Mouse (Mus musculus): ENCODE data around the gene Tdrd7.

The Tdrd7 gene
- long read RNA-seq, experiment 1, partial matches to known transcripts = 1 of 10 reads
- long read RNA-seq, experiment 1, other reads (novel, unspliced or antisense) = 6 of 10 reads
- long read RNA-seq, experiment 2, partial matches to known transcripts = 3 of 6 reads
- long read RNA-seq, experiment 2, other reads (novel, unspliced or antisense) = 0 of 6 reads

DNA sequence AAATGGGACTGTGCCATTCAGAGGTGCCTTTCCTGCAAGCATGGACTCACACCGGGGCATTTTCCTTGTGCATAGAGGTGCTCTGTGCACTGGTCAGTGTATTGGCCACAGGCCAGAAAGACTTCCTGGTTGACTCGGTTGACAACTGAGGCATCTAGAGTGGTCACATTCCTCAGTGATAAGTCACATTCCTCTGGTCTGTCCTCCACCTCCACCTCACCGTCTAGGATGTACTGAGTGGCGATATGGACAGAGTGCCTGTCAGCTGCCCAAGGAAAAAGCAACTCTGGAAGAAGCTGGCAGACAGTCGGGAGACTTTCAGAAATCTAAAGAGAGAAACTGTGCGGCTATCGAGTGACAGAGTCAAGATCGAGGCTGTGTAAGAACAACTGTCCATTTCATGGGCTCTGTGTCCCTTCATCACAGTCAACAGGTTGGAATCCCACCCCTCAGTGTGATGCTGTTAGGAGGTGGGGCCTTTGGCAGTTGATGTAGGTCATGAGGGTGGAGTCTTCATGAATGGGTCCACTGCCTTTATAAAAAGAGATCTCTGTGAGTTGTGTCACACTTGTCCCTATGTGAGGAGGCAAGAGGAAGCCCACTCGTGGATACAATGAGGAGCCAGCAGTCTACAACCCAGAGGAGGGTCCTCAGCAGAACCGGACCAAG, at the start of gene Tdrd7:
Tdrd7 (plus strand) TSS at position 564 of the 669 bp plus-strand sequence.
- intact Hi-C loops (cut with DNase I) = no loop called here

DNA sequence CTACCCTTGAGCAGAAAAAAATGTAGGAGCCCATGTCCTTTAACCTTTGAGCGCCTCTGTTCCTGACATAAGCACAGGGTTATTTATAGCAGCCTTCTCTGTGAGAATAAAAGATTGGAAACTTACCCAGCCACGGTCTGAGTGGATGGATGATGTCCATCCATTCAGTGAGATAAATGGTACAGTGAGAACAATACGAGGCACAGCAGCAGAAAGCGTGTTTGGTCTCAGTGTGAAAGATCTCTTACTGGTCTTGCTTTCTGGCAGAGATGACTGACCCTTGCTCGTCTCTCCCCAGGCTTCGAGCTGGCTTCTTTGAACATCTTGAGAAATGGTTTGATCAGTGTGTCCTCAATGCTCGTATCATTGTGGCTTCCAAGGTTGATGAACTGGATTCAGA, 48.0 kb upstream of the Tdrd7 start:
- intact Hi-C loops (cut with DNase I) = no loop called here

DNA sequence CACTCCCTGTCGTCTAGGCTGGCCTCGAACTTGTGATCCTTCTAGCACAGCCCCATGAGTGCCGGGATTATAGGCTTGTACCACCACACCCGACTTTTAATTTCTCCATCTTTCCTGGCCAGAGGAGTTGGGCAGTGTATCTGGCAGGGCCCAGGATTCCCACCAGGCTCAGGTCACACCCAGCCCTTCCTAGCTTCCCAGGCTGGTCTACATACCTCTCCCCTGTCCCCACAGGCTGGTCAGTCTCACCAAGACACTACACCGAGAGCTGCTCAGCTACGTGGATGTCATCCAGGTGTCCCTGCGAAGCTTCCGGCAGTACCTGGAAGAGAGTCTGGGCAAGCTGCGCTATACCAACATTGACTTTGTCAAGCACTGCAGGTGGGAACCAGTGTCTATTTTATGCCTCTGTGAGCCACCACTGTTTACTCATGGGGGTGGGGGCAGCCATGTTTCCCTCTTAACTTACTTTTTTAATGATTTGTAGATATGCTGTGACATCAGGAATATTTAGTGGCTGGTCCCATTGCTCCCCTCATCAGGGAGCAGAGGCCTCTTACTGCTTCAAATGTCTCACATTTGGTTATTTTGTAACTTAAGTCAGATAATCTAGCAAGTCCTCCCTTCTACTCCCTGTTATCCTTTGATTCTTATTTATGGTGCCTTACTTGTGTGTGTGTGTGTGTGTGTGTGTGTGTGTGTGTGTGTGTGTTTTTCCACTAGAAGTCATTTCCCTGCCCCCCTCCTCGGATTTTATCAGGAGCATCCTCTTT, 43.3 kb upstream of the Tdrd7 start:
- intact Hi-C loops (cut with DNase I) = no loop called here

DNA sequence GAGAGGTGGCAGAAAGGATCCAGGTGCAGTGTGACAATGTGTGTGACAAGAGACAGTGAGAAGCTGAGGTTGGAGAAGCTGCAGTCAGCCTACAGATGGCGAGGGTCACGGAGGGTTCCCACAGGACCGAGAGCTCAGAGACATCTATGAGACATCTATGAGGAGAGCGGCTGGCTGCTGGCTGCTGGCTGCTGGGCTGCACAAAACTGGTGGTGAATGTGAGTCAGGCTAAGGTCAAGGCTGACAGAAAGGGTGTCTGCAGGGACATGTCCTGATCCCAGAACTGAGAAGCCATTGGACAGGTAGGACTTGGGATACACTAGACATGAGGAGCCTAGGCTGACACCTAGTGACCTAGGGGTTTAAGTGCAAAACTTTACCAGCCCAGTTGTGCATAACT, 41.1 kb upstream of the Tdrd7 start:
- intact Hi-C loops (cut with DNase I) = no loop called here

DNA sequence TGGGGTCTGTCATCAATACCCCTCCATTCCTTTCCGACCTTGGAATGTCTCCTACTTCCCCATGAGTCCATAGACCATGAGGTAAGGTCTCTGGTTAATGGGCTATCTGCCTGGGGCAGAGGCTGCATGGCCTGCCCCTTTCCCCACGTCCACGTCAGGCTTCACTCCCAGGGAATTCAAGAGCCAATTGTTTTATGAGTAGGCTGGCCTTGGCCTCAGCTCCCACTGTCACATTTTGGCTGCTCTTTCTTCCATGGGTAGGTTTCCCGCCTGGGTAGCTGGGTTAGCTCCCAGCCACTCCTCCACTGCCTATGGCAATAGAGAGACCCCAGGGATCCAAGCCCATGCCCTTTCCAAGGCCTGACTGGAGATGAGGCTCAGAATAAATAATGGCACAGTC, 36.6 kb upstream of the Tdrd7 start:
- intact Hi-C loops (cut with DNase I) = no loop called here

DNA sequence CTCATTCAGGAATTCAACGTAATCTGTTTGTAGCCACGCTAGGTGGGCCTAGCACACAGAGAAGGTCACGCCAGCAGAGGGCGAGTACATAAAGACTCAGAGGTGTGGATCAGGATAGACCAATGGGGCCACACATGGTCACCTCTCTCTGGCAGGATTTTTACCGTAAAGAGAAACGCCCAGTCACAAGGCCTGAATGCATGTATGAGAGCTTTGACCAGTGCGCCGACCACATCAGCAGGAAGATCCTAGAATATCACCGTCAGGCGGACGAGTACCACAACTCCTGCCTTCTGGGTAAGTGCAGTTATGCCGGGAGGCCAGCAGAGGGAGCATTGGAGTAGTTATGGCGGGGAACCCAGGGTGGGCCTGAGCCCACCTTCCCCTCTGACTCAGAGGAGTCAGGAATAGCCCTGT, 23.5 kb upstream of the Tdrd7 start:
- intact Hi-C loops (cut with DNase I) = loop anchor here (5.0 kb wide), 1 partner anchor 181 kb away; no protein-coding TSS in a partner anchor

DNA sequence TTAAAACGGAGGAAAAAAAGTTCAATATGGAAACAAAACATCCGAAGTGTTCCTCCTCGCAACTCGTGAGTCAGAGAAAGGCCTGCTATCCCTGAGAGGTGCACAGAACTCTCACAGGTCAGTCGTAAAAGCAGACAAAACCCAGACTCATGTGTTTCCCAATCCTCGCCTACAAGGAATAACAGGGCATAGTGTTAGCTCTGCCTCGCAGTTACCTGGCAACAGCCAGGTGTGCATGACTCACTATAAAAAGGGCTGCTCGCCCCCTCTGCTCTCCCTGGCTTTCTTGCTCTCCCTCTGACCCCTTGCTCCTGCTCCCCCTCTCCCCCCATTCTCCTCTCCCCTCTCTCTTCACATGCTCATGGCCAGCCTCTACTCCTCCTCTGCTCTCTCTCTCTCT, 17.4 kb upstream of the Tdrd7 start:
- intact Hi-C loops (cut with DNase I) = no loop called here

DNA sequence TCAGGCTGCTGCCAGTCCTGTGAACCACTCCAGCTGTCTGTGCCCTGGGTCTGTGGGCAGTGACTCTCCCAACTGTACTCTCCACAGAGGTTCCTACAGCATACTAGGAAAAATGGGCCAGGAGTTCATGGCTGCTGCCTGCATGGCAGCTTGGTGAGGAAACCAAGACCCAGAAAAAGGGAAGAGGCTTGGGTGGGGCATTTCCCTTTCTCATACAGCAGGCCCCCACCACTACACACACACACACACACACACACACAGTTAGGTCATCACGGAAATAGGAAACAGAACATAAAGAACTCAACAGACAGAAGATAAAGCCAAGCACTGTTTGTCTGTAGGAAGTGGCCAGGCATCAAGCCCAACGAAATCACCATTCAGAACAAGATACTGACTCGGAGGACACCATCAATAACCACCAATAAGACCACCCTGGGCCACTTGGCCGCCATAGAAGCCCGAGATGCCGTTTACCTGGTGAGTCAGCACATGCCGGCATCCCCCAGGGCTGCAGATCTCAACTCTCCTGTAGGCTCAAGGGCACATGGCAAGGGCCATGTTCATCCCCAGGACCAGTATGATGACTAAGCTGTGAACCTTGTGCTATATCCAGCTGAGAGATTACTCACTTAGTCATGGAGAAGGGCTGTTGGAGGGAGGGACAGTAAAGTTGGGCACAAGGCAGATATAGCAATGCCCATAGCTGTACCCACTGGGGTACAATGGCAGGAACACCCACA, 15.9 kb upstream of the Tdrd7 start:
- intact Hi-C loops (cut with DNase I) = no loop called here

DNA sequence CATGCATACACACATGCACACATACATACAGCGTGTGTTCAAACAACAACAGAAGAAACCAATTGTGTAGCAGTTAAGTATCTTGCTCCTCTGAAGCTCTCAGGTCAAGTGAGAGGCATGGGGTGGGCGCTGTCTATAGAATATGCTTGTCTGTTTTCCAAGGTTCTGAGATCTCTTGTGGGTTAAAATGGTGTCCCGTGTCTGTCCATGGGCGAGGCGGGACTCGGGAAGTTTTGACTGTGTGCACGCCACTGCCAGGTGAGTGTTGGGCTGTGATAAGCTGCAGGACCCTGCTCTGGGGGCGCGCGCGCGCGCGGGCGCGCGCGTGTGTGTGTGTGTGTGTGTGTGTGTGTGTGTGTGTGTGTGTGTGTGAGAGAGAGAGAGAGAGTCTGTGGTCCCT, 13.3 kb upstream of the Tdrd7 start:
- intact Hi-C loops (cut with DNase I) = no loop called here

DNA sequence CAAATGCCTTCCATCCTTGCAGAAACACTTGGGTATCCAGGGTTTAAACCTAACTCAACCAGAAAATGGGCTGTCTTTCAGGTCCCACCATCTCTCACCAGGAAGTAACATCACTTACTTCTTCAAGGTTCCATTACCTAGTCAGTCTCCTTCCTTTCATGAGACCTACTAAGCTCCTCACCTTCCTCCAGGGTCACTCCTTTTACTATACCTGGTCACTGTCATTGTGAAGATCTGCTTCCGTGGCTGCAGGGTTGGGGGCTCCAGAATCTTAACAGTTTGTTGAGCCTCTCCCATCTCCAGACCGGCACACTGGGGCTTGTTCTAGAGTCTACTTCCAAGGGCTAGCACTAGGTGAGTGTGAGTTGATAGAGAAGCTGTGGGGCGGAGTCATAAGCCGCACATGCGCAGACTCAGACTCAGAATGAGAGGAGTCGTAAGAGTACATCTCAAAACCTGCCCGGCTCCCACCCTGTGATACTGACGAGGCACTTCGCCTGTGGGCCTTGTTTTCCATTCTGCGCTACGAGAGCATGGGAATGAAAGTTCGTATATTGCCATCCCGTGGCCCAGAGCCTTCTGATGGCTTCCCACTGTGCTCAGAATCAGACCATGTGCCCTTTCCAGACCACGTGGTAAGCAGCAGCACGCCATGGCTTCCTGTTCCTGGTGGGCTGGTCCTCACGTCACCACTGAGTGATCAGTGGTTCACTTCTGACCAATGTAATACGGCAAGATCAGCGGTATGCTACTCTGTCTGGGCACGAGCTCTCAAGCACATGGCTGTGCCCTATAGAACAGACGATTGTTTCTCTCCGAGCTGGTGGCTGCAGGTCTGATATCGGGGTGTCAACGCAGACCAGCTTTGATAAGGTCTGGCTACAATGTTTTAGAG, 11.9 kb upstream of the Tdrd7 start:
- intact Hi-C loops (cut with DNase I) = no loop called here

DNA sequence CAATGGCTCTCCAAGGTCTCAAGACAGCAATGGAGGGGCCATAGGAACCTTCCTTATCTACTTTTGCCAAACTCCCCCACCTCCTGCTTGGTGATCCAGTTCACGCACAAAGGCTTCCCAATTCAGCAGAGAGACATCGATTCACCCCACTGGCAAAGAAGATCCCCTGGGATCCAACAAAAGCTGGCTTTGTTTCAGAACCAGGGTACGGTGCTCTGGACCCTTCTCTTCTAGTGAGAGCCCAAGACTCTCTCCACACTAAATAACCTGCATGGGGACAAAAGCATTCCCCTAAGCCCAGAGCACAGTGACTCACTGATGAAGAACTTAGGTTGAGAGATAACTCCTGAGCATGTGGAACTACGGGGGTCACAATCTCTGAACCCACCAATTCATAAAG, 9.9 kb upstream of the Tdrd7 start:
- intact Hi-C loops (cut with DNase I) = no loop called here

DNA sequence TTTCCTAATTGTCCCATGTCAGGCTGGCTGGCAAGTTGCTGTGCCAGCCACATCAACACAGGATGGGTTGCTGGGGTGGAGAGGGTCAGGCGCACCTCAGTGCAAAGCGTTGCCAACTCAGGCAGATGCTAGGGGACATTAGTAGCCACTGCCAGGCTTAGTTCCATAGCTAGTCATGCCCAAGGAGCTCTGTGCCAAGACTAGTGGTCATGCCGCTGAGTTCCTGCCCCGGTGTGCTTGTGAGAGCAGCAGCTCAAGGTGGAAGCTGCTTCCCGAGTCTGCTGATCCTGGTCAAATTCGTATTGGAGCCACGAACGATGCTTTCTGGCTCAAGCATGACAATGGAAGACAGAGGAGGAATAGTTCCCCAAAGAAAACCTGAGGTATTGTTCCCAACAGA, 9.0 kb upstream of the Tdrd7 start:
- intact Hi-C loops (cut with DNase I) = no loop called here

DNA sequence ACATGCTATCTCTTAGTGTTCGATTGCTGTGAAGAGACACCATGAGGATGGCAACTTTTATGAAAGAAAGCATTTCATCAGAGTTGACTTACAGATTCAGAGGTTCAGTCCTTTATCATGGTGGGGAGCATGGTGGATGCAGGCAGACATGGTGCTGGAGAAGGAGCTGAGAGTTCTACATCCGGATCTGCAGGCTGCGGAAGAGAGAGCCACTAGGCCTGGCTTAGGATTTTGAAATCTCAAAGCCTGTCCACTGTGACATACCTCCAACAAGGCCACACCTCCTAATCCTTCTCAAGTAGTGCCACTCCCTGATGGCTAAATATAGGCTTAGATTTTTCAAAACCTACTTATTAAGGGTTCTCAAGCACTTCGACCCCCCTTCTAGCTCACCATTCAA, 8.4 kb upstream of the Tdrd7 start:
- intact Hi-C loops (cut with DNase I) = no loop called here

DNA sequence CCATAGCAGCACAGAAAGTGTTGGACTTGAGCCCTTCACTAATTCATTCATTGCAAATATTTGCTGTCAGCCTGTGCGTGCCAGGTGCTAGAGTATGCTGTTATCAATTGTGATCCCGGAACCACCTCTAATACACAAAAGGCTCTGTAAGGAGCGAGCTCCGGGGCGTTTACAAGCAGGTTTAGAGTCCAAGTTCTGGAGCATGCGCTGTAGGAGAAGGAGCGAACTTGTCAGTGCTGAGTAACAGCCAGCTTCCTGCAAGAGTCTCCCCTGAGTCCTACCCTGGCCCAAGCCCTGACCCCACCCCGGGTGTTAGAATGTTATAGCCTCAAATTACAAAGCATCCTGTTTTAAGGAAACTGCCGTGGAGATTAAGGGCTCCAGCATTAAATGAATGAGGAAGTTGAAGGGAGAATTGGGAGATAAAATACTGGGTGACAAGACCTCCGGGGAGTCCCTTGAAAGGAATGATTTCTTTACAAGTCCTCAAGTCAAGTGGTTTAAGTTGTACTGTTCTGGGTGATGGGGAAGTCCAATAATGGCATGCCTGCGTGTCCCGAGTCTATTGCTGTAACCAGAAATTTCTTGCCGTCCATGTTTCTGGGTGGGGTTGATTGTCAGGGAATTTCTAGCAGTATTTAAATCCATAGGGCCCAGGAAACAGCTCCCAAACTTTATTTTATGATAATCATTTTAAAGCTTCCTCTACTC, 758 bp downstream of the Tdrd7 start:
- intact Hi-C loops (cut with DNase I) = no loop called here

DNA sequence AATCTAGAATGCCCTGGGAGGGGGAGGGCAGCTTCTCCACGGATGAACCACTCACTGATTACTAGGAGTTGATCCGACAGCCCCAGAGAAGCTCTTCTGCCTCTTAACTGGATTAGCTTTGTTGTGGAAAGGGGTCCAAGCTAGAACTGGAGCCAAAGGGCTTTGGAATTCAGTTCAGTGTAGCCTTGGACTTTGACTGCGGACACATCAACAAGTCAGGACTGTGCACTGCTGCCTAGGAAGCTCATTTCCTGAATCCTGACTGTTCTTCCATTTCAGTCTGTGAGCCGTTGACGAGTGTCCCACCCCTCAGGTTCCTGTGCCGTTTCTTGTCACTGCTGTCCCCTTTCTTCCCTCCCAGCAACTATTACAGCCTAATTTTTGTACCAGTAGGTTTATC, 1.6 kb downstream of the Tdrd7 start:
- intact Hi-C loops (cut with DNase I) = no loop called here

DNA sequence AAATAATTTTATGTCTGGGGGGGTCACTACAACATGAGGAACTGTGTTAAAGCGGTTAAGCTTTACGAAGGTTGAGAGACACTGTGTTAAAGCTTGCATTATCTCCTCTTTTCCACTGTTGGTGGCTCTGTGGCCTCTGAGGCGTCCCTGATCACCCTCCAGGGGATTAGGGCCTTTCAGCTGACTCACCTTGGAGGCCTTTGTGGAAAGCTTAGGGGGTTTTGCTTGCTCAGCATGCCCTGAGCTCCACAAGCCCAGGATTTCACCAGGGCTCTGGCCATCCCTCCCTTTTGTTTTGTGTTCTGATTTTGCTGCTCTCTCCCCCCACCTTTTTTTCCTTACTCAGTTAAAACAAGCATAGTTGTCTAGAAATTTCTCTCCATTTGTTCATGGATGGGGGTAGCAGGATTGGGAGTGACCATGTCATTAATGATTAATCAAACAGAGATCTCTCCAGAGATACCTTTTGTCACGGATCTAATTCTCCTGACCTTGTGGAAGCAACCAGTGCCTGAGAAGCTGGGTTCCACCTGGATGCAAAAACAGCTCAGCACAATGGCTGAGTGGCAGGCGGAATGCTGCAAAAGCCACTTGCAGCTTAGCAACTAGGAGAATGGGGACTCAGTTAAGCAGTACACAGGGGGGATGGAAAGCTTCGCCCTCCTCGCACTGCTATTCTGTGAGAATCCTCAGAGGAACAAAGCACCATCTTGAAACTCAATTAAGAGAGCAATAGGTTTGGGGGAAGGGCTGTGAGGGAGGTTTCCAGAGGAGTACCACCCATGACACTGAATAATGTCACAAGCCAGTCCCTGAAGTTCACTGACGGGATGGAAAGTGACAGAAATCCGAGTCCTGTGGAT, 2.6 kb downstream of the Tdrd7 start:
- intact Hi-C loops (cut with DNase I) = no loop called here

DNA sequence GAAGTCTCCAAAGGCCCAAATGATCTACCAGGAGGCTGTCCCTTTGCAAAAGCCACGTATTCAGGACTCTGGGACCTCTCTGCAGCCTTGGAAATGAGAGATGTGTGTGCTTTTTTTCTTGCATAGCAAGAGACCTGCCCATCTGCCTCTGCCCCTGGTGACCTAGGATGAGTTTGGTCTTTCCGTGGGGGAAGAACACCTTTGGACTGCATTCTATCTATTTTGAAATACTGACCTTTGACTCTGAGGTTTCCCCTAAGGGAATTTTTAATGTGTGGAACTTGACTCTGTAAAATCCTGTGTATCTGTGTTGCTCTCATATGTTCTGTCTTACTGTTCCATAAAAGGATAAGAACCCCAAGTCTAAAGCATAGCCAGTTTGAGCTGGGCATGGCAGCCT, 3.9 kb downstream of the Tdrd7 start:
- intact Hi-C loops (cut with DNase I) = no loop called here

DNA sequence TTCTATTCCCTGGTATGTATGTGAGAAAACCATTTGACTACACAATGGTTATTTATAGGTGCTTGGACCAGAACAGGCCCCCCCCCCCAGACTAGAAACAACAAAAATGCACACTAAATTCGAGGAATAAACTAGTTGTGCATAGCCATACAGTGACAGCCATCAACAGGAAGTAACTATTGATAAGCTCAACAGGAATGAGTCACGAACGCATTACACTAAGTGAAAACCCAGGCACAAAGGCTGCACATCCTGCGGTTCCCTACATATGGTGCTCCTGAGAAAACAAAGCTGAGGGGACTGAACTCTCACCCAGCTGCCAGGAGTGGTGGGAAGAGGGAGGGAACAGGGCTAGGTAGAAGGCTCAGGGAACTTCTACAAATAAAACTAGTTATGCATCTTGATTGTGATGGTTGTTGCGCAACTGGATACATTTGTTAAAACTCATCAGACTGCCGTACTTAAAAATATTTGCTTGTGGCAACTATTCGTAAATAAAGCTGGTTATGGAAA, 5.0 kb downstream of the Tdrd7 start:
- intact Hi-C loops (cut with DNase I) = loop anchor here (5.0 kb wide), 1 partner anchor 157 kb away; no protein-coding TSS in a partner anchor

All from adrenal gland (tissue).